Mouse (Mus musculus): ENCODE measurements around the gene Flrt1. TPM values are rescaled to one million over a fixed set of nuclear protein-coding genes. Genes with fewer than 3 reads are reported as not detected.

Gene Flrt1
- total and polyA plus RNA-seq, 2 experiments: 0.09 to 0.31 TPM

DNA sequence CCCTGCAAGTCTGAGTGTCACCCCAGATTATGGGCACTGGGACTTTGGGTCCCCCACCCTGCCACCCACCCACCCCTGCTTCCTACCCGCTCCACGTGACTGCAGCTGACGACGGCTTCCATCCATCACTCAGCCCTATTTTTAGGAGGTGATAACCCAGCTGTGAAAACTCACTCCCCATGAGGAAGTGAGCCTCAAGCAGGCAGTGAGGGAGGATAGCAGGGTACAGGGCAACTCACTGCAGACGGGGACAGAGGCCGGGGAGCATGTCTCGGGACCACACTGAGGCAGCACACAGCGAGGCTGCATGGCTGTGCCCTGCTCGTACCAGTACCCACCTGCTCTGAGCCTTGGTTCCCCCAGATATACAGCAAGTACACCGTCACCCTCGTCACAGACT lies 24.8 kb upstream of the Flrt1 start:
- H3K27ac ChIP-seq (replicated peaks; ENCODE audit: insufficient read depth, low read depth, low read length): no peak overlapping the region
- no peak overlapping the region for H3K4me3 ChIP-seq (ENCODE audit: insufficient read depth, low read depth, low read length)
- peaks cover 11% of the 10 kb centered on the region for H3K79me2 ChIP-seq (ENCODE audit: control insufficient read depth, insufficient read depth, low read length)
- no peaks in the 10 kb centered on the region for H3K27me3 ChIP-seq (ENCODE audit: control insufficient read depth, insufficient read depth, low read length)
- WGBS: 86% methylated on average over 11 of the region's 11 CpGs
- H3K4me1 ChIP-seq (ENCODE audit: control insufficient read depth, insufficient read depth, low read length): peaks cover 16% of the 10 kb centered on the region
- TF ChIP-seq POLR2A (IDR thresholded peaks at IDR 0.05; ENCODE audit: extremely low read depth, insufficient read depth, low read length) (no peak), CTCF (IDR thresholded peaks at IDR 0.05; ENCODE audit: low read depth, low read length) (no peak)
- H3K36me3 ChIP-seq (ENCODE audit: control insufficient read depth, insufficient read depth, low read length): no peaks in the 10 kb centered on the region
- no peak overlapping the region for H3K9ac ChIP-seq (ENCODE audit: low read depth, low read length)
- no peak for DNase-seq (ENCODE audit: extremely low read depth, low read depth, low spot score)

DNA sequence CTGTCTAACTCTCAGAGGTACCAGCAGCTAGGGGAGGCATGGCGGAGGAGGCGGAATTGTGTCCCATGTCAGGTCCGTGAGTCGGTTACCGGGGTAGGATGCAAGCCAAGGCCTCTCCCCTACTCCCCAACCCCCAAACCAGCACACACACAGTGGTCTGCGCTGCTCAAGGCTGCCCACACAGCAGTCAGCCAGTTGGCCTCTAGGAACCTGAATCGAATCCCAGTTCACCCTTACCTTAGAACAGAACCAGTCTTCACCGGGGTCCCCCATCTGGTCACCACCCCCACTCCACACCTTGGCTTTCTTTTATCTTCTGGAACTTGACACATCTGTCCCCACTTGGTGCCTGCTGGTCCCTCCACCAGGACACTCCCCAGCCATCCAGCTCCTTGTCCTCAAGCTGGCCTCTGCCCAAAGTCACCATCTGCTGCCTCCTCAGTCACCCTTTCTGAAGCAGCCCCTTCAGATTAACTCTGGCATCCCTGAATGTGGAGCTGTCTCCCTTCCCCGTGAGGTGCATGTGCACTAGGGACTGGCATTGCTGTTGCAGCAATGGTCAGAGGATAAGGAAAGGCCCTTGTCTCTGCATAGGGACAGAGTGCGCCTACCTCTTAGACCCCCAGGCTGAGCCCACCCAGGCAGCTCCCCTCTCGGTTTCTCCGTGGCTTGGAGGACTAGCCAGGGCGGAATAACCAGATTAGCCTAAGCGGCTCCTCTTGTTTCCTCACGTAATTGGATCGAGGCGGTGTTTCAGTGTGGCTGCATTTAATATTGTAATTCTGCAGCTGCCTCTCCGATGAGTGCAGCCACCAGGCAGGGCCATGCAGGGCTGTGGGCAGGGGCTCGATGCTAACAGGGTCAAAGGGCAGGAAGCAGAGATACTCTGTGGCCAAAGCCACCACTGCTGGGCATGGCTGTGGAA lies 23.3 kb upstream of the Flrt1 start:
- Histone ChIP-seq H3K27ac (replicated peaks; ENCODE audit: insufficient read depth, low read depth, low read length) (no peak overlapping the region), H3K27me3 (ENCODE audit: control insufficient read depth, insufficient read depth, low read length) (no peaks in the 10 kb centered on the region), H3K79me2 (ENCODE audit: control insufficient read depth, insufficient read depth, low read length) (peaks cover 11% of the 10 kb centered on the region), H3K36me3 (ENCODE audit: control insufficient read depth, insufficient read depth, low read length) (no peaks in the 10 kb centered on the region), H3K4me3 (ENCODE audit: insufficient read depth, low read depth, low read length) (no peak overlapping the region), H3K4me1 (ENCODE audit: control insufficient read depth, insufficient read depth, low read length) (peaks cover 7% of the 10 kb centered on the region), H3K9ac (ENCODE audit: low read depth, low read length) (no peak overlapping the region)
- 84% methylated on average over 19 of the region's 19 CpGs for WGBS
- no peak for DNase-seq (ENCODE audit: extremely low read depth, low read depth, low spot score)
- no peak for TF ChIP-seq CTCF (IDR thresholded peaks at IDR 0.05; ENCODE audit: low read depth, low read length)
- TF ChIP-seq POLR2A (IDR thresholded peaks at IDR 0.05; ENCODE audit: extremely low read depth, insufficient read depth, low read length): no peak

DNA sequence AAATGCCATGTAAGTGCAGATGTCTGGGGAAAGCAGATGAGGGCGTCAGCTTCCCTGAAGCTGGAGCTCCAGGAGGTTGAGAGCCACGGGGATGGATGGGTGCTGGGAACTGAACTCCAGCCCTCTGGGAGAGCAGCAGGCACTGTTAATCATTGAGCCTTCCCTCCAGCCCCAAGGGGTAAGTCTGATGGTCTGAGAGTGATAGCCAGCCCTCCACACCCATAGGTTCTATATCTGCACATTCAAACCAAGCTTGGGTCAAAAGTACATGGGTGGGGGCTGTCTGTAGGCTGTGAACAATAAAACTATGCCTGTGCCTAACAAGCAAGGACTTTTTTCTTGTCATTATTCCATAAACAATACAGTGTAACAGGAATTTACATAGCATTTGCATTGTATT lies 21.4 kb upstream of the Flrt1 start:
- no peak overlapping the region for H3K4me3 ChIP-seq (ENCODE audit: insufficient read depth, low read depth, low read length)
- no peaks in the 10 kb centered on the region for H3K36me3 ChIP-seq (ENCODE audit: control insufficient read depth, insufficient read depth, low read length)
- peaks cover 15% of the 10 kb centered on the region for H3K4me1 ChIP-seq (ENCODE audit: control insufficient read depth, insufficient read depth, low read length)
- DNase-seq (ENCODE audit: extremely low read depth, low read depth, low spot score): no peak
- peaks cover 11% of the 10 kb centered on the region for H3K79me2 ChIP-seq (ENCODE audit: control insufficient read depth, insufficient read depth, low read length)
- H3K27ac ChIP-seq (replicated peaks; ENCODE audit: insufficient read depth, low read depth, low read length): no peak overlapping the region
- TF ChIP-seq CTCF (IDR thresholded peaks at IDR 0.05; ENCODE audit: low read depth, low read length): no peak
- TF ChIP-seq POLR2A (IDR thresholded peaks at IDR 0.05; ENCODE audit: extremely low read depth, insufficient read depth, low read length): no peak
- no peak overlapping the region for H3K9ac ChIP-seq (ENCODE audit: low read depth, low read length)
- H3K27me3 ChIP-seq (ENCODE audit: control insufficient read depth, insufficient read depth, low read length): no peaks in the 10 kb centered on the region
- WGBS: 72% methylated on average over 2 of the region's 2 CpGs

DNA sequence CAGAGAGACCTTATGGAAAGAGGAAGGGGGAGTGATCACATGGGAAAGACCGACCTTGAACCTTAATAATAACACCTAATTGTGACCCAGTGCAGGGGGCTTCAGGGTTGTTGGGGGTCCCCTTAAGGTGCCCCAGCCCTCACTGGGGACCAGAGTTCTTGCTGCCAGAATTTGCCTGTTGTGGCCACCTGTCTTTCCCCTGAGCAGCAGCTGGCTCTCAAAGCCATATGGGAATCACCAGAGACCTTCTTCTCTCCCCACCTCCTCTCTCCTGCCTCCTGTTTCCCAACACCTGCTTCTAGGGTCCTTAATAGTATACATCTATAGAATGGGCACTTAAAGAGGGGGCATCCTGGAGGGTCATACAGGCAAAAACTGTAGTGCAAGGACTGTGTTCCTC lies 20.7 kb upstream of the Flrt1 start:
- no peak for TF ChIP-seq CTCF (IDR thresholded peaks at IDR 0.05; ENCODE audit: low read depth, low read length)
- TF ChIP-seq POLR2A (IDR thresholded peaks at IDR 0.05; ENCODE audit: extremely low read depth, insufficient read depth, low read length): no peak
- H3K4me3 ChIP-seq (ENCODE audit: insufficient read depth, low read depth, low read length): no peak overlapping the region
- no peak for DNase-seq (ENCODE audit: extremely low read depth, low read depth, low spot score)
- whole genome bisulfite sequencing: 58% methylated on average over 1 of the region's 1 CpGs
- no peaks in the 10 kb centered on the region for H3K36me3 ChIP-seq (ENCODE audit: control insufficient read depth, insufficient read depth, low read length)
- H3K4me1 ChIP-seq (ENCODE audit: control insufficient read depth, insufficient read depth, low read length): peaks cover 19% of the 10 kb centered on the region
- H3K9ac ChIP-seq (ENCODE audit: low read depth, low read length): no peak overlapping the region
- no peak overlapping the region for H3K27ac ChIP-seq (replicated peaks; ENCODE audit: insufficient read depth, low read depth, low read length)
- peaks cover 11% of the 10 kb centered on the region for H3K79me2 ChIP-seq (ENCODE audit: control insufficient read depth, insufficient read depth, low read length)
- no peaks in the 10 kb centered on the region for H3K27me3 ChIP-seq (ENCODE audit: control insufficient read depth, insufficient read depth, low read length)

DNA sequence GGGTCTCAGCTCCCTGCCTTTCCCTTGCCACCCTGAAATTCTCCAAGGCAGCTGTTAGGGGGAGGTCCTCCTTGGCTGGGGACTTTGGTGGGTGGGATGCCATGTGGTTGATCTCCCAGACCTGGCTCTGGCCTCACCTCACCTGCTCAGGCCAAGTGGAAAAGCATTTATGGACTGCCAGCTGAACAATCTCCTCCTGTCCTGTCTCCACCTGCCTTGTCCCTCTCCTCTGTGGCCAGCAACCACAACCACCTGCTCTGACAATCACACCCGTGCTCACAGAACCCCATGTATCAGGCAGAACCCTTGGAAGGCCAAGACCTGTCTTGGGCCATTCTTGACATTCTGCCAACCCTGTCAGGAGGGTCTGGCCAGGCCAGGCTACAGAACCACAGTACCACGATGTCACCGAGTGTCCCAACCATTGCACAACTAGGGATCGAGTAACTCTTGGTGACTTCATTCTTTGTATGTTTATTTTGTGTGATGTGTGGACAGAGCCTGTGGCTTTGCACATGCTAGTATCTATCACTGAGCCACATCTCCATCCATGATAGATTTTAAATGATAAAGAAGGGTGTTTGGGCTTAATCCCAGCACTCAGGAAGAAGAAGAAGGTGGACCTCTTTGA lies 20.1 kb upstream of the Flrt1 start:
- peak overlapping the region; percentile 37; the same call in 1 of the 2 replicates for H3K27ac ChIP-seq (replicated peaks; ENCODE audit: insufficient read depth, low read depth, low read length)
- H3K79me2 ChIP-seq (ENCODE audit: control insufficient read depth, insufficient read depth, low read length): peaks cover 9% of the 10 kb centered on the region
- no peak overlapping the region for H3K4me3 ChIP-seq (ENCODE audit: insufficient read depth, low read depth, low read length)
- H3K36me3 ChIP-seq (ENCODE audit: control insufficient read depth, insufficient read depth, low read length): no peaks in the 10 kb centered on the region
- WGBS: 24% methylated on average over 4 of the region's 4 CpGs
- peaks cover 24% of the 10 kb centered on the region for H3K4me1 ChIP-seq (ENCODE audit: control insufficient read depth, insufficient read depth, low read length)
- no peaks in the 10 kb centered on the region for H3K27me3 ChIP-seq (ENCODE audit: control insufficient read depth, insufficient read depth, low read length)
- H3K9ac ChIP-seq (ENCODE audit: low read depth, low read length): no peak overlapping the region
- no peak for TF ChIP-seq CTCF (IDR thresholded peaks at IDR 0.05; ENCODE audit: low read depth, low read length)
- no peak for TF ChIP-seq POLR2A (IDR thresholded peaks at IDR 0.05; ENCODE audit: extremely low read depth, insufficient read depth, low read length)
- DNase-seq (ENCODE audit: extremely low read depth, low read depth, low spot score): peak; percentile 72

Measured in liver, adult 2 months (tissue).